Mouse (Mus musculus) myocyte (in vitro differentiated cells): ENCODE data around the gene Tbc1d8b.

Experiments
- E2F4 ChIP-seq: IDR thresholded peaks from one replicate; pipeline ENCODE4 v1.6.1; 2011; ENCODE audit warnings: mild to moderate bottlenecking, control low read depth, moderate library complexity; ENCODE audit not compliant: insufficient read depth
- MAX ChIP-seq: IDR thresholded peaks from one replicate; pipeline ENCODE4 v1.6.1; 2011; ENCODE audit warnings: low read depth, mild to moderate bottlenecking, control low read depth
- MYOD1 ChIP-seq, 3 experiments: IDR thresholded peaks; one replicate each; pipeline ENCODE4 v1.6.1; 2011; ENCODE audit warnings: control low read depth in 2 of 3, low read depth in 2 of 3, mild to moderate bottlenecking in 2 of 3, moderate library complexity in 1 of 3; ENCODE audit not compliant: insufficient read length in 2 of 3, control insufficient read depth in 1 of 3
- POLR2A ChIP-seq: IDR thresholded peaks from one replicate; pipeline ENCODE4 v1.6.1; 2011; ENCODE audit warnings: low read depth, mild to moderate bottlenecking, control low read depth, moderate library complexity; ENCODE audit not compliant: insufficient read length

DNA sequence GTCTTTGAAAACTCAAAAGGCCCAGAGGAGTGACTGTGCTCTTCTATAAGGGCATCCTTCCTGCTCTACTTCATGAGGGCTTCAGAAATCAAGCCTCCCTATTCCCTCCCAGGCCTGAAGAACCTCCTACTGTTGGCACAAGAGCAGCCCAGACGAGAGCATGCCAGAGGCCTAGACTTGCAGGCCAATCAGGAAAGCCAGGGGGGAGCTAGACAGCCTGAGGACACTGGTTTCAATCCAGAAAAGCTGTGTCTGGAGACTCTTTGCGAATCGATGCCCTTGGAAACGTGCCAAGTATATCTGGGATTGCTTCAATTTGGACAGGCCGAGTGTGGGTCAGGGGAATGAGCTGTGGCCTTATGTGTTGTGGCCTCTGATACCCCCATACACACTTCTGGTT lies 94.6 kb downstream of the Tbc1d8b start:
- TF ChIP-seq MYOD1 (IDR thresholded peaks at IDR 0.05; ENCODE audit: control insufficient read depth in 1 of 3, insufficient read length in 2 of 3, low read depth in 2 of 3) (no peak), E2F4 (no peak), MAX (no peak), POLR2A (no peak)
